Mouse (Mus musculus) thymus, adult 2 months (tissue): ENCODE measurements around the gene Cdh13. TPM values are rescaled to one million over a fixed set of nuclear protein-coding genes. Genes with fewer than 3 reads are reported as not detected.

Experiments
- DNase-seq: peaks from one replicate; pipeline ENCODE4 v3.0.0; 2021
- H3K27ac ChIP-seq: fragments of 200-500 bp; 2 replicates; pipeline ENCODE4 v1.5.1; 2012; ENCODE audit warnings: low read length, control low read depth; ENCODE audit not compliant: control insufficient read depth, insufficient read depth
- H3K27me3 ChIP-seq: fragments of 200-500 bp; 2 replicates; pipeline ENCODE4 v1.6.1; 2012; ENCODE audit warnings: mild to moderate bottlenecking, low read length, moderate library complexity, mixed read lengths; ENCODE audit not compliant: control insufficient read depth, insufficient read depth
- H3K36me3 ChIP-seq: fragments of 200-500 bp; 2 replicates; pipeline ENCODE4 v1.6.1; 2012; ENCODE audit warnings: mild to moderate bottlenecking, low read length, moderate library complexity; ENCODE audit not compliant: control insufficient read depth, insufficient read depth
- H3K4me1 ChIP-seq: fragments of 200-500 bp; replicated peaks from 2 replicates; pipeline ENCODE4 v1.6.1; 2012; ENCODE audit warnings: low read length; ENCODE audit not compliant: control insufficient read depth, insufficient read depth
- H3K4me3 ChIP-seq: fragments of 200-500 bp; 2 replicates; pipeline ENCODE4 v1.5.1; 2012; ENCODE audit warnings: mild to moderate bottlenecking, low read length, control low read depth, moderate library complexity; ENCODE audit not compliant: control insufficient read depth, insufficient read depth
- CTCF ChIP-seq: fragments of 200-500 bp; IDR thresholded peaks from 2 replicates; pipeline ENCODE4 v1.5.1; 2012; ENCODE audit warnings: mild to moderate bottlenecking, control low read depth, low read length, moderate library complexity, borderline replicate concordance; ENCODE audit not compliant: control insufficient read depth, poor library complexity, insufficient read depth; ENCODE audit errors: extremely low read depth
- POLR2A ChIP-seq: fragments of 200-500 bp; IDR thresholded peaks from 2 replicates; pipeline ENCODE4 v1.6.1; 2012; ENCODE audit warnings: mild to moderate bottlenecking, low read length, control low read depth, moderate library complexity; ENCODE audit not compliant: control insufficient read depth, poor library complexity, insufficient read depth; ENCODE audit errors: extremely low read depth
- WGBS: fragments of 180-500 bp; shearing (Covaris S2); methylation state at CpG from one replicate; pipeline ENCODE4 v1.1.7; 2018; 5-methylcytosine and 5-hydroxymethylcytosine counted together
- polyA plus RNA-seq: library from polyadenylated mRNA; depleted of rRNA; stranded (reverse); fragments of >200 nt; gene quantifications from 2 replicates; pipeline ENCODE4 v1.2.3, GENCODE M21; 2012

The Cdh13 gene
- polyA plus RNA-seq, 1 experiment: 12.5 TPM

- TF ChIP-seq CTCF (no peak), POLR2A (no peak)
Measured at GRCm38 (mm10) chr8:118290266-118290665, 6.7 kb downstream of the Cdh13 start.

GRCm38 (mm10) chr8:118296477-118296876 is 12.9 kb downstream of the Cdh13 start:
- no peak overlapping the region for H3K4me3 ChIP-seq
- no peaks in the 10 kb centered on the region for H3K36me3 ChIP-seq
- no peak for DNase-seq
- H3K27me3 ChIP-seq: no peaks in the 10 kb centered on the region
- TF ChIP-seq POLR2A: no peak
- TF ChIP-seq CTCF: no peak
- H3K4me1 ChIP-seq: no peaks in the 10 kb centered on the region
- 96% methylated on average over 5 of the region's 5 CpGs for WGBS
- H3K27ac ChIP-seq: no peak overlapping the region

More at GRCm38 (mm10) chr8:118290266-118290665, 6.7 kb downstream of the Cdh13 start:
- no peaks in the 10 kb centered on the region for H3K27me3 ChIP-seq
- no peak for DNase-seq
- H3K4me1 ChIP-seq: no peaks in the 10 kb centered on the region
- H3K36me3 ChIP-seq: no peaks in the 10 kb centered on the region
- no peak overlapping the region for H3K27ac ChIP-seq
- WGBS: 76% methylated on average over 6 of the region's 6 CpGs
- H3K4me3 ChIP-seq: no peak overlapping the region

- no peaks in the 10 kb centered on the region for H3K4me1 ChIP-seq
- no peak overlapping the region for H3K4me3 ChIP-seq
- no peaks in the 10 kb centered on the region for H3K36me3 ChIP-seq
- TF ChIP-seq CTCF (no peak), POLR2A (no peak)
- no peak for DNase-seq
- 90% methylated on average over 10 of the region's 10 CpGs for WGBS
- no peak overlapping the region for H3K27ac ChIP-seq
- no peaks in the 10 kb centered on the region for H3K27me3 ChIP-seq
Measured at GRCm38 (mm10) chr8:118306957-118307356, 23.4 kb downstream of the Cdh13 start.

GRCm38 (mm10) chr8:118309106-118309505 is 25.6 kb downstream of the Cdh13 start:
- TF ChIP-seq POLR2A (no peak), CTCF (no peak)
- Histone ChIP-seq H3K4me1 (no peaks in the 10 kb centered on the region), H3K36me3 (no peaks in the 10 kb centered on the region), H3K27ac (no peak overlapping the region), H3K4me3 (no peak overlapping the region), H3K27me3 (no peaks in the 10 kb centered on the region)
- DNase-seq: no peak
- WGBS: 85% methylated on average over 3 of the region's 3 CpGs

GRCm38 (mm10) chr8:118313426-118314187 is 30.1 kb downstream of the Cdh13 start:
- Histone ChIP-seq H3K27ac (no peak overlapping the region), H3K4me1 (no peaks in the 10 kb centered on the region), H3K27me3 (no peaks in the 10 kb centered on the region), H3K4me3 (no peak overlapping the region), H3K36me3 (no peaks in the 10 kb centered on the region)
- no peak for TF ChIP-seq CTCF
- no peak for TF ChIP-seq POLR2A
- WGBS: 79% methylated on average over 17 of the region's 17 CpGs
- DNase-seq: no peak

- 82% methylated on average over 6 of the region's 6 CpGs for WGBS
- no peak overlapping the region for H3K27ac ChIP-seq
- no peaks in the 10 kb centered on the region for H3K27me3 ChIP-seq
- no peaks in the 10 kb centered on the region for H3K36me3 ChIP-seq
- no peaks in the 10 kb centered on the region for H3K4me1 ChIP-seq
- H3K4me3 ChIP-seq: no peak overlapping the region
- no peak for DNase-seq
- no peak for TF ChIP-seq CTCF
- no peak for TF ChIP-seq POLR2A
Measured at GRCm38 (mm10) chr8:118314188-118314563, 30.6 kb downstream of the Cdh13 start.

- WGBS: 91% methylated on average over 7 of the region's 7 CpGs
- Histone ChIP-seq H3K27me3 (no peaks in the 10 kb centered on the region), H3K36me3 (no peaks in the 10 kb centered on the region), H3K4me1 (no peaks in the 10 kb centered on the region), H3K27ac (no peak overlapping the region), H3K4me3 (no peak overlapping the region)
- TF ChIP-seq CTCF (no peak), POLR2A (no peak)
- no peak for DNase-seq
Measured at GRCm38 (mm10) chr8:118314932-118315331, 31.4 kb downstream of the Cdh13 start.
